Mouse (Mus musculus) heart, embryonic 15.5 days (tissue): ENCODE measurements around the gene Nif3l1. TPM values are rescaled to one million over a fixed set of nuclear protein-coding genes. Genes with fewer than 3 reads are reported as not detected.
A peak's percentile ranks its signal among the peaks of the same experiment; 100 is the strongest.

ENCODE experiments used
- ATAC-seq: fragments of 200-750 bp; cut with Nextera tagmentation; replicated peaks from 2 replicates; pipeline ENCODE4 v1.8.0; 2017; ENCODE audit warnings: low read depth, moderate TSS enrichment; ENCODE audit not compliant: insufficient number of reproducible peaks, insufficient read depth, low FRiP score
- H3K27ac ChIP-seq: fragments of 300-500 bp; sonication (generic); 2 replicates; pipeline ENCODE4 v1.5.1; 2015; ENCODE audit warnings: mild to moderate bottlenecking, inconsistent platforms
- H3K27me3 ChIP-seq: fragments of 300-500 bp; sonication (generic); 2 replicates; pipeline ENCODE4 v1.6.1; 2015; ENCODE audit warnings: inconsistent platforms
- H3K36me3 ChIP-seq: fragments of 300-500 bp; sonication (generic); 2 replicates; pipeline ENCODE4 v1.6.1; 2015; ENCODE audit warnings: mild to moderate bottlenecking, inconsistent platforms
- H3K4me1 ChIP-seq: fragments of 300-500 bp; sonication (generic); replicated peaks from 2 replicates; pipeline ENCODE4 v1.6.1; 2015; ENCODE audit warnings: inconsistent platforms
- H3K4me2 ChIP-seq: fragments of 300-500 bp; sonication (generic); 2 replicates; pipeline ENCODE4 v1.6.1; 2015; ENCODE audit warnings: inconsistent platforms, mild to moderate bottlenecking, moderate library complexity
- H3K4me3 ChIP-seq: fragments of 300-500 bp; sonication (generic); 2 replicates; pipeline ENCODE4 v1.5.1; 2015; ENCODE audit warnings: mild to moderate bottlenecking, inconsistent platforms
- H3K9ac ChIP-seq: fragments of 300-500 bp; sonication (generic); 2 replicates; pipeline ENCODE4 v1.6.1; 2015; ENCODE audit warnings: mild to moderate bottlenecking, inconsistent platforms
- H3K9me3 ChIP-seq: fragments of 300-500 bp; sonication (generic); replicated peaks from 2 replicates; pipeline ENCODE4 v1.6.1; 2016; ENCODE audit warnings: inconsistent platforms
- WGBS: fragments of 180-500 bp; shearing (Covaris S2); methylation state at CpG from one replicate; pipeline ENCODE4 v1.1.7; 2015; ENCODE audit warnings: mixed read lengths; 5-methylcytosine and 5-hydroxymethylcytosine counted together
- polyA plus RNA-seq: library from polyadenylated mRNA; unstranded; fragments of >200 nt; fragmentation: Nextera tagmentation; extraction: Ambion mirVana; gene quantifications from 2 replicates; pipeline ENCODE4 v1.2.1, GENCODE M21; 2015

Gene Nif3l1
- polyA plus RNA-seq, 1 experiment from 2014 or later: 21.2 TPM

DNA sequence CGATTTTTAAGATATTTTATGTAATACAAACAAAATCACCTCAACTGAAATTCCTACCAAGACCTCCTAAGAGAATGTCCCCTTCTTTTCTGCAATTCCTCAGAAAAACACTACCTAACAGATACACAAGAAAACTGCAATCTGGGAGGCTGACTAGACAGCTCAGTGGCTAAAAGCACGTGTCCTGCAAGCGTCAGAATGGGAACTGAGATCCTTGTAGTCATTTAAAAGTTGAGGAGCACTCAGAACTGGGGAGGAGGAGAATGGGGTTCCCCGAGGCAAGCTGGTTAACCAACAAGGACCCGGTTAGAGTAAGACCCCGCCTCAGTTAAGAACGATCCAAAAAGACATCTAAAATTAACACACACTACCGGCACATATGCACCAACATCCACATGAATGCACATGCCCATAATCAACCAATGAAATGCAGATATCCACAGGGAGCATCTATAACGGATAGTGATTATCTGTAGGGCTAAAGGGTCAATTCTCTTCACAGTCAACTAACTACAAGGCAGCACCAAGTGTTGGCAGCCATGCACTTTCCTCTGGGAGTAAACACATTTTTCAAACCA, 58.9 kb downstream of the Nif3l1 start:
- 22% methylated on average over 9 of the region's 9 CpGs for WGBS
- H3K27ac ChIP-seq: peak overlapping the region; percentile 90; the same call in 1 of the 2 replicates

DNA sequence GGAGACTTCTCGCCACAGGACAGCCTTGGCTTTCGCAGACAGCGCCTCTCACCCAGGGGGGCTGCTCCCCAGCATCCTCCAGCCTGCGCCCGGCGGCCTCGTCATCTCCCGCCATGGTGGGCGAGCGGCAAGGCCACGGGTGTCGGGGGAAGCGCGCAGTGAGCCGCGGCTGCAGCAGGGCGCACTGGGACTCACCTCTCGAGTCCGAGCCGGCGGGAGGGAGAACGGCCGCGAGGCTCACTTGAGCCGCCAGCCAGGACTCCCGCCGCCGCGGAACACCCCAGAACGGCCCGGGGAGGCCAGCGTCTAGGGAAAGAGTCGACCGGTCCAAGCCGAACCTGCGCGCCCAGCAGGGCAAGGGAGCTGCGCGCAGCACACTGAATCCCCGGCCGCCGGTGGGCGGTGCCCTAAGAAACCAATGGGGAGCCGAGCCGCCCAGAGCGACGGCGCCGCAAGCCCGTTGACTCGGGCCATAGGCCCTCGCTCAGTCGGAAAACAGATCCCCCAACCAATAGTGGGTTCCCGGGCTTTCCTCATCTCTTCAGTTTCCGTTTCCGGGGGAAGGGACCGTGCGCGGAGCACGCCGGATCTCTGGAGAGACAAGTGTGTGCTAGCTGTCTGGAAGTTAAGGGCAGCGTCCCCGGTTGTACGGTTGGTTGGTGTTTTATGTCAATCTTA, 59.8 kb downstream of the Nif3l1 start, which contains the start of gene Orc2:
Gene Orc2 (minus strand): TSS at position 533 of the 678 bp plus-strand sequence.
- H3K27me3 ChIP-seq: no peaks in the 10 kb centered on the region
- peak; percentile 99 for ATAC-seq
- peak within 1 kb of the TSS; percentile 94 for H3K9ac ChIP-seq
- H3K4me1 ChIP-seq: peaks cover 14% of the 10 kb centered on the region
- H3K4me2 ChIP-seq: peak within 1 kb of the TSS; percentile 88
- WGBS: under 1% methylated on average over 64 of the region's 64 CpGs
- H3K27ac ChIP-seq: peak within 1 kb of the TSS; percentile 90
- H3K4me3 ChIP-seq: peak within 1 kb of the TSS; percentile 98
- H3K9me3 ChIP-seq: peaks cover 23% of the 10 kb centered on the region
- peaks cover 27% of the 10 kb centered on the region for H3K36me3 ChIP-seq

More for the DNA sequence above, 58.9 kb downstream of the Nif3l1 start:
- H3K9me3 ChIP-seq: peaks cover 23% of the 10 kb centered on the region
- H3K27me3 ChIP-seq: no peaks in the 10 kb centered on the region
- peaks cover 14% of the 10 kb centered on the region for H3K4me1 ChIP-seq
- peaks cover 35% of the 10 kb centered on the region for H3K36me3 ChIP-seq
- peak overlapping the region; percentile 88 for H3K4me2 ChIP-seq
- no peak for ATAC-seq
- peak overlapping the region; percentile 98 for H3K4me3 ChIP-seq
- peak overlapping the region; percentile 94 for H3K9ac ChIP-seq

- H3K9me3 ChIP-seq: peaks cover 23% of the 10 kb centered on the region
- WGBS: 96% methylated on average over 3 of the region's 3 CpGs
- no peaks in the 10 kb centered on the region for H3K27me3 ChIP-seq
- no peak overlapping the region for H3K4me3 ChIP-seq
- peaks cover 18% of the 10 kb centered on the region for H3K36me3 ChIP-seq
- no peak overlapping the region for H3K9ac ChIP-seq
- H3K27ac ChIP-seq: no peak overlapping the region
- no peak overlapping the region for H3K4me2 ChIP-seq
- peaks cover 14% of the 10 kb centered on the region for H3K4me1 ChIP-seq
- no peak for ATAC-seq
These were observed 62.3 kb downstream of the Nif3l1 start for GRCm38 (mm10) chr1:58507249-58507648.

Other genes with a start within 250 kb of the Nif3l1 start
- gene Aox4, start 234.8 kb upstream of the Nif3l1 start, polyA plus RNA-seq: 0.08 and 0.18 TPM in 2 replicates
- gene Aox2, start 166.8 kb upstream of the Nif3l1 start, polyA plus RNA-seq: not detected in 2 replicates
- 178 and 181 TPM in 2 replicates for gene Bzw1, start 52.3 kb upstream of the Nif3l1 start, polyA plus RNA-seq
- 125 and 126 TPM in 2 replicates for gene Clk1, start 21.1 kb upstream of the Nif3l1 start, polyA plus RNA-seq
- gene Ppil3, start 335 bp downstream of the Nif3l1 start, polyA plus RNA-seq: 28.7 and 34.7 TPM in 2 replicates
- 14.3 and 16.6 TPM in 2 replicates for gene Orc2, start 60.0 kb downstream of the Nif3l1 start, polyA plus RNA-seq
- 3.9 and 4.6 TPM in 2 replicates for gene Fam126b, start 141.2 kb downstream of the Nif3l1 start, polyA plus RNA-seq
- 181 and 255 TPM in 2 replicates for gene Ndufb3, start 141.2 kb downstream of the Nif3l1 start, polyA plus RNA-seq